Mouse (Mus musculus) MEL (cell line): Measurements from ENCODE around the gene Actn2. TPM values are rescaled to one million over a fixed set of nuclear protein-coding genes. Genes with fewer than 3 reads are reported as not detected.

Source experiments
- DNase-seq: peaks from one replicate; pipeline ENCODE4 v3.0.0; 2011; ENCODE audit warnings: low read depth, low spot score
- H3K27ac ChIP-seq: 2 replicates; pipeline ENCODE4 v1.5.1; 2012; ENCODE audit warnings: low read depth, mild to moderate bottlenecking, control low read depth, low read length, moderate library complexity; ENCODE audit not compliant: control insufficient read depth
- H3K27me3 ChIP-seq, 2 experiments: fragments of 150-350 bp in 1 of 2; sonication (generic) in 1 of 2; 2 replicates each; pipeline ENCODE4 v1.6.1; 2012; ENCODE audit warnings: low read length in 2 of 2, mild to moderate bottlenecking in 2 of 2, improper control_type of control experiment in 1 of 2, moderate library complexity in 1 of 2; ENCODE audit not compliant: insufficient read depth in 2 of 2, control insufficient read depth in 1 of 2
- H3K36me3 ChIP-seq, 2 experiments: 2 replicates each; pipeline ENCODE4 v1.6.1; 2012 to 2014; ENCODE audit warnings: low read length in 2 of 2, improper control_type of control experiment in 1 of 2, inconsistent platforms in 1 of 2, mild to moderate bottlenecking in 1 of 2; ENCODE audit not compliant: insufficient read depth in 2 of 2, control insufficient read depth in 1 of 2
- H3K4me1 ChIP-seq, 2 experiments: fragments of 150-350 bp in 1 of 2; sonication (generic) in 1 of 2; 2 replicates each; pipeline ENCODE4 v1.6.1; 2012; ENCODE audit warnings: low read length in 2 of 2, improper control_type of control experiment in 1 of 2, mild to moderate bottlenecking in 1 of 2; ENCODE audit not compliant: insufficient read depth in 2 of 2, control insufficient read depth in 1 of 2
- H3K4me3 ChIP-seq, 2 experiments: fragments of 150-350 bp in 1 of 2; sonication (generic) in 1 of 2; 2 replicates each; pipeline ENCODE4 v1.5.1; 2012; ENCODE audit warnings: low read depth in 2 of 2, low read length in 2 of 2, mild to moderate bottlenecking in 2 of 2, moderate library complexity in 2 of 2, control low read depth in 1 of 2, improper control_type of control experiment in 1 of 2; ENCODE audit not compliant: control insufficient read depth in 1 of 2, insufficient read depth in 1 of 2
- H3K79me2 ChIP-seq: 2 replicates; pipeline ENCODE4 v1.6.1; 2012; ENCODE audit warnings: mild to moderate bottlenecking, low read length, moderate library complexity; ENCODE audit not compliant: control insufficient read depth, poor library complexity, insufficient read depth
- H3K9ac ChIP-seq: 2 replicates; pipeline ENCODE4 v1.6.1; 2012; ENCODE audit warnings: low read depth, mild to moderate bottlenecking, control low read depth, low read length, moderate library complexity; ENCODE audit not compliant: control insufficient read depth, poor library complexity, severe bottlenecking
- H3K9me3 ChIP-seq: fragments of 150-350 bp; sonication (generic); replicated peaks from 2 replicates; pipeline ENCODE4 v1.6.1; 2012; ENCODE audit warnings: mild to moderate bottlenecking, low read length, improper control_type of control experiment, moderate library complexity; ENCODE audit not compliant: insufficient read depth
- BHLHE40 ChIP-seq: IDR thresholded peaks from 2 replicates; pipeline ENCODE4 v1.6.1; 2012; ENCODE audit warnings: low read depth, mild to moderate bottlenecking, inconsistent platforms, low read length, improper control_type of control experiment, borderline replicate concordance
- CHD2 ChIP-seq: IDR thresholded peaks from 2 replicates; pipeline ENCODE4 v1.6.1; 2011; ENCODE audit warnings: low read length, improper control_type of control experiment
- CTCF ChIP-seq, 3 experiments: IDR thresholded peaks in 2 of 3; conservative IDR thresholded peaks in 1 of 3; 2 replicates each; pipeline ENCODE4 v1.5.1; 2011 to 2012; ENCODE audit warnings: low read length in 3 of 3, low read depth in 2 of 3, mild to moderate bottlenecking in 2 of 3, improper control_type of control experiment in 1 of 3, inconsistent platforms in 1 of 3, mixed read lengths in 1 of 3, moderate library complexity in 1 of 3; ENCODE audit not compliant: control insufficient read depth in 1 of 3, insufficient read depth in 1 of 3, poor library complexity in 1 of 3, severe bottlenecking in 1 of 3
- E2F4 ChIP-seq: IDR thresholded peaks from 2 replicates; pipeline ENCODE4 v1.6.1; 2011; ENCODE audit warnings: low read depth, low read length, improper control_type of control experiment, borderline replicate concordance
- EP300 ChIP-seq, 2 experiments: IDR thresholded peaks; 2 replicates each; pipeline ENCODE4 v1.6.1; 2011; ENCODE audit warnings: improper control_type of control experiment in 2 of 2, low read length in 2 of 2, low read depth in 1 of 2, mild to moderate bottlenecking in 1 of 2
- KAT2A ChIP-seq: conservative IDR thresholded peaks from 2 replicates; pipeline ENCODE4 v1.6.1; 2012; ENCODE audit warnings: low read depth, low read length, improper control_type of control experiment, inconsistent platforms
- MAX ChIP-seq: IDR thresholded peaks from 2 replicates; pipeline ENCODE4 v1.6.1; 2011; ENCODE audit warnings: low read length, improper control_type of control experiment
- MEF2A ChIP-seq: IDR thresholded peaks from 2 replicates; pipeline ENCODE4 v1.6.1; 2014; ENCODE audit warnings: low read depth, mild to moderate bottlenecking, inconsistent platforms, low read length, improper control_type of control experiment; ENCODE audit not compliant: poor library complexity, insufficient replicate concordance, severe bottlenecking; ENCODE audit errors: extremely low read depth
- MXI1 ChIP-seq: IDR thresholded peaks from 2 replicates; pipeline ENCODE4 v1.6.1; 2011; ENCODE audit warnings: mild to moderate bottlenecking, low read depth, low read length, improper control_type of control experiment
- MYB ChIP-seq: IDR thresholded peaks from 2 replicates; pipeline ENCODE4 v1.6.1; 2011; ENCODE audit warnings: mild to moderate bottlenecking, low read depth, low read length, improper control_type of control experiment
- NELFE ChIP-seq: IDR thresholded peaks from 2 replicates; pipeline ENCODE4 v1.6.1; 2011; ENCODE audit warnings: low read depth, low read length, improper control_type of control experiment
- POLR2A ChIP-seq, 2 experiments: IDR thresholded peaks; 2 replicates each; pipeline ENCODE4 v1.6.1; 2011 to 2012; ENCODE audit warnings: low read length in 2 of 2, mild to moderate bottlenecking in 2 of 2, control low read depth in 1 of 2, improper control_type of control experiment in 1 of 2, low read depth in 1 of 2, moderate library complexity in 1 of 2; ENCODE audit not compliant: control insufficient read depth in 1 of 2, insufficient read depth in 1 of 2, poor library complexity in 1 of 2
- POLR2AphosphoS2 ChIP-seq: IDR thresholded peaks from 2 replicates; pipeline ENCODE4 v1.6.1; 2011; ENCODE audit warnings: low read length, improper control_type of control experiment
- SIN3A ChIP-seq: IDR thresholded peaks from 2 replicates; pipeline ENCODE4 v1.6.1; 2012; ENCODE audit warnings: low read length, improper control_type of control experiment, inconsistent platforms
- USF1 ChIP-seq: IDR thresholded peaks from 2 replicates; pipeline ENCODE4 v1.6.1; 2014; ENCODE audit warnings: low read depth, mild to moderate bottlenecking, inconsistent platforms, low read length, improper control_type of control experiment, moderate library complexity
- ZKSCAN1 ChIP-seq: IDR thresholded peaks from 2 replicates; pipeline ENCODE4 v1.6.1; 2012; ENCODE audit warnings: low read depth, mild to moderate bottlenecking, inconsistent platforms, low read length, improper control_type of control experiment, moderate library complexity
- ZMIZ1 ChIP-seq: IDR thresholded peaks from 2 replicates; pipeline ENCODE4 v1.6.1; 2012; ENCODE audit warnings: low read depth, mild to moderate bottlenecking, inconsistent platforms, low read length, improper control_type of control experiment, moderate library complexity
- ZNF384 ChIP-seq: IDR thresholded peaks from 2 replicates; pipeline ENCODE4 v1.6.1; 2012; ENCODE audit warnings: low read depth, mild to moderate bottlenecking, inconsistent platforms, low read length, improper control_type of control experiment
- polyA plus RNA-seq, 2 experiments: library from polyadenylated mRNA; stranded (reverse) in 1 of 2; unstranded in 1 of 2; fragments of >175 nt in 1 of 2; fragments of >200 nt in 1 of 2; gene quantifications; 2 replicates each; pipeline versions ENCODE4 v1.2.1 to v1.2.4; 2012; ENCODE audit warnings: low replicate concordance in 2 of 2, low read depth in 1 of 2; ENCODE audit not compliant: insufficient read length in 2 of 2, insufficient read depth in 1 of 2, missing spikeins in 1 of 2
- total RNA-seq: library from RNA; depleted of rRNA; stranded (reverse); fragments of 300-350 nt; gene quantifications from 2 replicates; pipeline ENCODE4 v1.2.3, GENCODE M21; 2012

Gene Actn2
- total and polyA plus RNA-seq, 3 experiments, result not detected

DNA sequence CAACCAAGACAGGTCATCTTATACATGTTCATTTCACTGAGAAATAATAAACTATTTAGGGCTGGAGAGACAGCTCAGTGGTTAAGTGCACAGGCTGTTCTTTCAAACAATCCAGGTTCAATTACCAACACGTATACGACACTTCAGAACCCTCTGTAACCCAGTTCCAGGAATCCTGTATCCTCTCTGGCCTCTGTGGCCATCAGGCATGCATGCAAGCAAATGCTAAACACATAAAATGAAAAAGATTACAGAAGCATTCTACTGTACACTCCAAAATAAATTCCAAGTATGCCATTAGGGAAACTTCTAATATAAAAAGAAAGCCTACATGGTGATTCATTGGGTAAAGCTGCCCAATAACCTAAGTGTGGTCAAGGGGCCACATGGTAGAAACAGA, 94.6 kb downstream of the Actn2 start:
- peaks cover 5 to 13% of the 10 kb centered on the region in 2 experiments; a peak in 2 of 4 replicates for H3K4me1 ChIP-seq
- no peaks in the 10 kb centered on the region for H3K9me3 ChIP-seq
- H3K27me3 ChIP-seq, result no peaks in the 10 kb centered on the region
- TF ChIP-seq CTCF (IDR thresholded peaks at IDR 0.05 in 2 of 3, conservative IDR thresholded peaks at IDR 0.05 in 1 of 3; ENCODE audit: control insufficient read depth in 1 of 3, insufficient read depth in 1 of 3, low read depth in 2 of 3, low read length in 3 of 3, poor library complexity in 1 of 3, severe bottlenecking in 1 of 3) (no peak), MYB (no peak), E2F4 (no peak), ZKSCAN1 (no peak), POLR2A (IDR thresholded peaks at IDR 0.05; ENCODE audit: control insufficient read depth in 1 of 2, insufficient read depth in 1 of 2, low read depth in 1 of 2, low read length in 2 of 2, poor library complexity in 1 of 2) (no peak), MEF2A (no peak), CHD2 (no peak), EP300 (IDR thresholded peaks at IDR 0.05; ENCODE audit: low read depth in 1 of 2, low read length in 2 of 2) (no peak), POLR2AphosphoS2 (no peak), MXI1 (no peak)
- H3K4me3 ChIP-seq, result no peak overlapping the region
- no peak overlapping the region for H3K9ac ChIP-seq
- peaks cover 7 to 41% of the 10 kb centered on the region in 2 experiments for H3K36me3 ChIP-seq
- no peaks in the 10 kb centered on the region for H3K79me2 ChIP-seq
- H3K27ac ChIP-seq, result no peak overlapping the region
- DNase-seq, result no peak

DNA sequence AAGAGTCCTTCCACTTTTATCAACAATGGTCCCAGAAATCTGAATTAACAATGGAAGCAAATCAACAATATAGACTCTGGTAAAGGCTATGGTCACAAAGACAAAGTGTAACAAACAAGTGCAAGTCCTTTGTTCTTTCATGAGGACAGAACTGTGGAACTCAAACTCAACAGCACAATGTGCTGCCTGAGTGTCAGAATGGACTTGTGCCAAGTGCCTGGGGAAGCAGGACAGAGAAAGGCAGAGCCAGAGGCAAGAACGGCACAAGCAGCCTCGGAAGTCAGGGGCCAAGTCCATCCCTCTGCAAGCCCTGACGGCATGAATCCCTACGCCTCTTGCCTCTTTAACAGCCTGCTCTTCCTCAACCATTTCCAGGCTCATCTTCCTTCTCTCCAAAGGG, 96.6 kb downstream of the Actn2 start:
- no peaks in the 10 kb centered on the region for H3K9me3 ChIP-seq
- H3K4me3 ChIP-seq, result no peak overlapping the region
- no peaks in the 10 kb centered on the region for H3K79me2 ChIP-seq
- H3K9ac ChIP-seq, result no peak overlapping the region
- TF ChIP-seq SIN3A (no peak), CTCF (IDR thresholded peaks at IDR 0.05 in 2 of 3, conservative IDR thresholded peaks at IDR 0.05 in 1 of 3; ENCODE audit: control insufficient read depth in 1 of 3, insufficient read depth in 1 of 3, low read depth in 2 of 3, low read length in 3 of 3, poor library complexity in 1 of 3, severe bottlenecking in 1 of 3) (no peak), NELFE (no peak), BHLHE40 (no peak), ZNF384 (no peak), MYB (no peak), ZMIZ1 (no peak), KAT2A (no peak), USF1 (no peak), MAX (no peak)
- no peak for DNase-seq
- no peaks in the 10 kb centered on the region for H3K27me3 ChIP-seq
- H3K27ac ChIP-seq, result no peak overlapping the region
- peaks cover 0 to 38% of the 10 kb centered on the region in 2 experiments; a peak in 2 of 4 replicates for H3K36me3 ChIP-seq
- no peaks in the 10 kb centered on the region for H3K4me1 ChIP-seq
